Mouse (Mus musculus) lung, adult 18-20 months (tissue): ENCODE data around the gene Pbxip1.
"Not testable (repeated sequence)": the region's sequence is repeated elsewhere in the genome, so short reads cannot be mapped to it uniquely, and the experiment has no call there.

Experiments
- DNase-seq, 2 experiments: peaks; one replicate each; pipeline ENCODE4 v3.0.0; 2022; ENCODE audit warnings: mixed read lengths in 2 of 2

The Pbxip1 gene

GRCm38 (mm10) chr3:89409701-89410100 lies 26.8 kb upstream of the Pbxip1 start:
- DNase-seq, result no peak

GRCm38 (mm10) chr3:89410864-89411263 lies 25.6 kb upstream of the Pbxip1 start:
- DNase-seq, result no peak

GRCm38 (mm10) chr3:89411490-89412393 lies 24.8 kb upstream of the Pbxip1 start, which contains the start of gene Flad1:
Gene Flad1, minus strand, starts transcription at chr3:89411870.
- peak; percentile 99 for DNase-seq

- no peak for DNase-seq
Observed at GRCm38 (mm10) chr3:89416158-89416557, 20.3 kb upstream of the Pbxip1 start.

GRCm38 (mm10) chr3:89417131-89417530 lies 19.4 kb upstream of the Pbxip1 start:
- no peak for DNase-seq

GRCm38 (mm10) chr3:89417840-89418169 lies 18.7 kb upstream of the Pbxip1 start:
- DNase-seq, result no peak

- peak; percentile 98 for DNase-seq
Observed at GRCm38 (mm10) chr3:89418170-89418860, 18.2 kb upstream of the Pbxip1 start, which contains the start of the genes Cks1b and Shc1. Gene Cks1b, minus strand, starts transcription at chr3:89418383. Gene Shc1, plus strand, starts transcription at chr3:89418443.

- peak; percentile 81 to 90 for DNase-seq
Observed at GRCm38 (mm10) chr3:89418861-89419250, 17.6 kb upstream of the Pbxip1 start.

- peak; percentile 82 to 89 for DNase-seq
Observed at GRCm38 (mm10) chr3:89419571-89419970, 16.9 kb upstream of the Pbxip1 start.

GRCm38 (mm10) chr3:89419981-89420380 lies 16.5 kb upstream of the Pbxip1 start:
- DNase-seq, result peak; percentile 46 to 65

GRCm38 (mm10) chr3:89420421-89420820 lies 16.1 kb upstream of the Pbxip1 start:
- DNase-seq, result no peak

- DNase-seq, result peak; percentile 90 to 93
Observed at GRCm38 (mm10) chr3:89421002-89421774, 15.3 kb upstream of the Pbxip1 start.

GRCm38 (mm10) chr3:89421810-89422473 lies 14.6 kb upstream of the Pbxip1 start:
- no peak for DNase-seq

GRCm38 (mm10) chr3:89422556-89423205 lies 13.8 kb upstream of the Pbxip1 start:
- DNase-seq, result no peak

GRCm38 (mm10) chr3:89424416-89425140 lies 11.9 kb upstream of the Pbxip1 start:
- DNase-seq, result no peak

GRCm38 (mm10) chr3:89425141-89425525 lies 11.4 kb upstream of the Pbxip1 start:
- no peak for DNase-seq

- DNase-seq, result no peak
Observed at GRCm38 (mm10) chr3:89425876-89426275, 10.6 kb upstream of the Pbxip1 start.

GRCm38 (mm10) chr3:89429021-89429420 lies 7.5 kb upstream of the Pbxip1 start:
- DNase-seq, result not testable (repeated sequence)

- peak; percentile 97 to 98 for DNase-seq
Observed at GRCm38 (mm10) chr3:89430171-89431159, 6.0 kb upstream of the Pbxip1 start, which contains the start of gene Pygo2. Gene Pygo2, plus strand, starts transcription at chr3:89430214.

- no peak for DNase-seq
Observed at GRCm38 (mm10) chr3:89432606-89433005, 3.9 kb upstream of the Pbxip1 start.
